In the genomic region with DNA sequence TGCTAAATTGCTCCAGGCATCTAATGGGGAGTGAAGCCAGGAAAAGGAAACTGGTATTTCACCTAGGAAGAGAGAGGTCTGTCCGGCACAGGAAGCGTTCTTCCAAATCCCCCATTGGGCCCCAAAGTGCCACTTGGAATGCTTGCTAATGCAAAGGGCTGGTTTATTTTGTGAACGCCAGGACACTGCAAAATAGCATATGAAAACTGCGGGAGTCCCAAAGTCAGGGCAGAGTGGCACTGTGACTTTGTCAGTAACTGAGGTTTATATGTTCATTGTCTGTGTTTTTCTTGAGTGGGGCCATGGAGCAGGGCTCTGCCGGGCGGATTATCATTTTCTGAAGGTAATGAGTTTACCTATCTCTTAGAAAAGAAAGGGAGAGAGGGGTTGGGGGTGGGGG, we compare ENCODE assay signal across 21 mouse cellular contexts.
DNase-seq lines count a peak whose midpoint lies in the region; ATAC-seq lines count a peak whose summit lies in the region.
"Had no signal": no experiment of that assay in that cellular context is flagged by ENCODE, and none has a peak within 500 bp of the region (broad histone marks: within the 10 kb centered on the region; RNA-seq: fewer than 3 reads in every experiment).

No protein-coding gene starts in this region.

- H3K9ac ChIP-seq in embryonic facial prominence, embryonic 13.5 days: no peak overlapping the region
- H3K9ac ChIP-seq in kidney, embryonic 14.5 days (ENCODE audit: low read depth, low read length): no peak overlapping the region
- H3K9ac ChIP-seq: forebrain, embryonic 12.5 days; heart, embryonic 13.5 days; hindbrain, embryonic 15.5 days had no signal

- H3K9me3 ChIP-seq in embryonic facial prominence, embryonic 13.5 days: no peaks in the 10 kb centered on the region
- H3K9me3 ChIP-seq in embryonic facial prominence, embryonic 10.5 days: no peaks in the 10 kb centered on the region
- no peaks in the 10 kb centered on the region for H3K9me3 ChIP-seq in kidney, embryonic 14.5 days (ENCODE audit: control insufficient read depth, low read length)
- H3K9me3 ChIP-seq: forebrain, embryonic 12.5 days; G1E; heart, embryonic 13.5 days; hindbrain, embryonic 15.5 days had no signal

- 76% methylated on average over 6 of the region's 6 CpGs for WGBS in embryonic facial prominence, embryonic 13.5 days
- 75% methylated on average over 6 of the region's 6 CpGs for WGBS in embryonic facial prominence, embryonic 10.5 days
- 78% methylated on average over 6 of the region's 6 CpGs for WGBS in kidney, embryonic 14.5 days

- DNase-seq in cerebellum, adult 11-12 months: peak; percentile 66
- no peak for DNase-seq in cerebellum, postnatal 10 days
- DNase-seq in embryonic facial prominence, embryonic 10.5 days (ENCODE audit: low spot score): no peak
- DNase-seq in cerebellum, postnatal 25 days: peak; percentile 61 to 62
- no peak for DNase-seq in right cerebral cortex, adult 2 months (ENCODE audit: low spot score in 2 of 2)
- DNase-seq: adrenal gland, adult 8-10 months; adrenal gland, postnatal 36 days; B cell, adult 2 months; gastrocnemius, postnatal 14 days; heart, adult 2 months; heart, postnatal 36 days; kidney, adult 2 months had no signal

- H3K27ac ChIP-seq in embryonic facial prominence, embryonic 13.5 days: peak overlapping the region; percentile 33; the same call in 1 of the 2 replicates
- H3K27ac ChIP-seq in embryonic facial prominence, embryonic 10.5 days (replicated peaks): no peak overlapping the region
- no peak overlapping the region for H3K27ac ChIP-seq in kidney, embryonic 14.5 days (ENCODE audit: low read depth, low read length)
- H3K27ac ChIP-seq: forebrain, embryonic 12.5 days; heart, adult 2 months; heart, embryonic 13.5 days; hindbrain, embryonic 15.5 days had no signal

- no peak overlapping the region for H3K4me3 ChIP-seq in embryonic facial prominence, embryonic 13.5 days
- no peak overlapping the region for H3K4me3 ChIP-seq in embryonic facial prominence, embryonic 10.5 days
- no peak overlapping the region for H3K4me3 ChIP-seq in kidney, embryonic 14.5 days (ENCODE audit: low read length)
- H3K4me3 ChIP-seq: forebrain, embryonic 12.5 days; heart, adult 2 months; heart, embryonic 13.5 days; hindbrain, embryonic 15.5 days had no signal

- H3K4me1 ChIP-seq in embryonic facial prominence, embryonic 13.5 days: peaks cover 34% of the 10 kb centered on the region
- H3K4me1 ChIP-seq in embryonic facial prominence, embryonic 10.5 days: peaks cover 22% of the 10 kb centered on the region
- peaks cover 10% of the 10 kb centered on the region; the same call in 1 of the 2 replicates for H3K4me1 ChIP-seq in kidney, embryonic 14.5 days (ENCODE audit: control insufficient read depth, insufficient read depth, low read length)

- H3K27me3 ChIP-seq in embryonic facial prominence, embryonic 13.5 days: no peaks in the 10 kb centered on the region
- H3K27me3 ChIP-seq in embryonic facial prominence, embryonic 10.5 days (replicated peaks; ENCODE audit: low read depth, poor library complexity, severe bottlenecking): no peaks in the 10 kb centered on the region
- no peaks in the 10 kb centered on the region for H3K27me3 ChIP-seq in kidney, embryonic 14.5 days (ENCODE audit: control insufficient read depth, insufficient read depth, low read length)
- H3K27me3 ChIP-seq: forebrain, embryonic 12.5 days; heart, embryonic 13.5 days; hindbrain, embryonic 15.5 days had no signal

- no peaks in the 10 kb centered on the region for H3K36me3 ChIP-seq in embryonic facial prominence, embryonic 13.5 days
- H3K36me3 ChIP-seq in embryonic facial prominence, embryonic 10.5 days (replicated peaks): no peaks in the 10 kb centered on the region
- H3K36me3 ChIP-seq in kidney, embryonic 14.5 days (ENCODE audit: control insufficient read depth, insufficient read depth, low read length): no peaks in the 10 kb centered on the region
- H3K36me3 ChIP-seq: forebrain, embryonic 12.5 days; G1E; heart, embryonic 13.5 days; hindbrain, embryonic 15.5 days had no signal

- no peak overlapping the region for H3K4me2 ChIP-seq in embryonic facial prominence, embryonic 13.5 days
- H3K4me2 ChIP-seq in kidney, embryonic 14.5 days (replicated peaks; ENCODE audit: low read depth, low read length): no peak overlapping the region
- H3K4me2 ChIP-seq: forebrain, embryonic 12.5 days; heart, embryonic 13.5 days; hindbrain, embryonic 15.5 days had no signal

- ATAC-seq in embryonic facial prominence, embryonic 13.5 days (ENCODE audit: insufficient number of reproducible peaks, insufficient read depth, low FRiP score, low TSS enrichment, low read depth): no peak
- no peak for ATAC-seq in kidney, embryonic 14.5 days (ENCODE audit: low FRiP score, low TSS enrichment)
- ATAC-seq: CD4-positive, CD25-positive, alpha-beta regulatory T cell, adult 4 months; forebrain, embryonic 16.5 days; intestine, embryonic 16.5 days had no signal

Comparison
In these comparisons a context has a peak if more than half of its experiments do, and no peak if none do; other contexts are left out.
1. DNase-seq: peak in cerebellum, adult 11-12 months (single experiment) and cerebellum, postnatal 25 days (2 of 2); none in cerebellum, postnatal 10 days (0 of 2), embryonic facial prominence, embryonic 10.5 days (single experiment) and right cerebral cortex, adult 2 months (0 of 2).